Mouse (Mus musculus) E14TG2a.4 (cell line): ENCODE data around the gene Cfl2.

Experiments used
- CTCF ChIP-seq: conservative IDR thresholded peaks from 2 replicates; pipeline ENCODE4 v1.5.1; 2014; ENCODE audit warnings: low read length
- NANOG ChIP-seq: IDR thresholded peaks from 2 replicates; pipeline ENCODE4 v1.6.1; 2014; ENCODE audit warnings: borderline replicate concordance, low read length, mixed read lengths
- POU5F1 ChIP-seq: IDR thresholded peaks from 2 replicates; pipeline ENCODE4 v1.6.1; 2014; ENCODE audit warnings: low read length, borderline replicate concordance

GRCm38 (mm10) chr12:54862606-54863535 is at the start of gene Cfl2:
- TF ChIP-seq CTCF = no peak
- no peak for TF ChIP-seq POU5F1
- TF ChIP-seq NANOG = no peak
